Mouse (Mus musculus): ENCODE measurements around the gene E130308A19Rik.

E130308A19Rik gene

DNA sequence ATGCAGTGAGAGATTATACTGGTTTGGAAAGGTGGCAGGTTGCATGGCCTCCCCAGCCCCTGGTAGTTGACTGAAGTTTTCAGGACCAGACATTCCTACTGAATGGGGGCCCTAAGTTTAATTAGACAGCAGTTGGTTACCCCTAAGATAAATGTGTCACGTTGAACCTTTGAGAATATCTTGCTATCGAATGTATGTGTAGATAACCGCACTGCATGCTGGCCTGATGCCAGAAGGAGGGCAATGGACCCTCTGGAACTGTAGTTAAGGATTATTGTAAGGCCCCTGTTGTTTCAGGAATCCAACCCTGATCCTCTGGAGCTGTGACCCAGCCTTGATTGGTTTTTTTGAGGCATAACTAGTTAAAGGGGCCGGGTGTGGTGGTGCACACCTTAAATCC, 58.3 kb downstream of the E130308A19Rik start:
- no peak for DNase-seq

GRCm38 (mm10) chr4:59686716-59687115, 60.7 kb downstream of the E130308A19Rik start:
- DNase-seq, result no peak

- no peak for DNase-seq
These were observed 63.0 kb downstream of the E130308A19Rik start for GRCm38 (mm10) chr4:59689055-59689454.

DNA sequence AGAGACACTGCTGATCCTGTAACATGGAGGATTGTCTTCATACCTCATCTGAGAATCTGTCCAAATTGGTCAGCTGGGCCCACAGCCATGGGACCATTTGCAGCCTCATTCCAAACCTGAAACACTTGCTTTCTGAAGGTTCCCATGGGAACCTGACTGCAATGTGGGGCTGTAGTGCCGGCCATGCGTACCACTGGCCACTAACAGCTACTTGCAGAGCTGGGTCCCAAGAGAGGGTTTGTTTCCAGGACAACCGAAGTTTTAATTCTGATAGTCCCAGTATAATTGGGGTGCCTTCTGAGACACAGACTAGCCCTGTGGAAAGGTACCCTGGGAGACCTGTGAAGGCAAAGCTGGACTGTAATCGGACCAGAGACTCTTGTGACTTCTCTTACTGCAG, 64.1 kb downstream of the E130308A19Rik start:
- DNase-seq, result no peak

- no peak for DNase-seq
These were observed 70.8 kb downstream of the E130308A19Rik start for GRCm38 (mm10) chr4:59696846-59697245.

DNA sequence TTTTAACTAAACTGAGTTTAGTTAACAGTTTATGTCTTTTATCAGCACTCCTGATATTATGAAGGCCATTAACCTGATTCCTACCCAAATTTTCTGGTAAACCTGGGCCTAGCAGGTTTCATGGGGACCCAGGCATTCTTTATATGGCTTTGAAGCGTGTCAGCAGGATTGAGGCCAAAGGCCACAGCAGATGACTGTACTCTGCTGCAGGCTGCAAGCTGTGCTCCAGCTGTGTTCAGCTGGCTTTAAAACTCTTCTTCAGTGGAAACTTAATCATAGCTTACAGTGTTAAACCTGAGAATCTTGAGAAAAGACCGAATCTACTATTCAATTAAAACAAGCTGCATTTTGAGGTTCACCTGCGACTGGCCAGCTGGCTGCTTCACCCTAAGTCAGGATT, 71.9 kb downstream of the E130308A19Rik start:
- no peak for DNase-seq

- DNase-seq, result no peak
These were observed 73.2 kb downstream of the E130308A19Rik start for GRCm38 (mm10) chr4:59699014-59699792.

- no peak for DNase-seq
These were observed 83.3 kb downstream of the E130308A19Rik start for GRCm38 (mm10) chr4:59709321-59709720.

GRCm38 (mm10) chr4:59710736-59711389, 84.9 kb downstream of the E130308A19Rik start:
- no peak for DNase-seq

GRCm38 (mm10) chr4:59712451-59712850, 86.4 kb downstream of the E130308A19Rik start:
- DNase-seq, result no peak

DNA sequence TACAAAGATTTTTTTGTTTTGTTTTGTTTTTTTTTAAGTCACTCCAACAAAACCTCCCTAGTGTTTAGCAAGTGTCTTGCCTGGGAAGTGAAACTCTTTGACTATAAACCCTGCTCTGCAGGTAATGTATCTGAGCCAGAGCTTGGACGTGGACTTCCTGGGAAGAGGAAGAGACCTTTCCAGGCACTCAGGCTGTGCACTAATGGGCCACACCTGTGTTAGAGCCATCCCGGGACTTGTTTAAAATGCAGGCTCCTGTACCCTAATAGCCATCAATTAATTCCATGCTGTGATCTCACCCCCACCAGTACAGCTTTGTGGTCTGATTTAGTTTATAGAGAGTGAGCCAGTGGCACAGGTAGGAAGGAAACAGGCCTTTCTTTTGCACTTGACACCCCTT, 86.9 kb downstream of the E130308A19Rik start:
- no peak for DNase-seq

DNA sequence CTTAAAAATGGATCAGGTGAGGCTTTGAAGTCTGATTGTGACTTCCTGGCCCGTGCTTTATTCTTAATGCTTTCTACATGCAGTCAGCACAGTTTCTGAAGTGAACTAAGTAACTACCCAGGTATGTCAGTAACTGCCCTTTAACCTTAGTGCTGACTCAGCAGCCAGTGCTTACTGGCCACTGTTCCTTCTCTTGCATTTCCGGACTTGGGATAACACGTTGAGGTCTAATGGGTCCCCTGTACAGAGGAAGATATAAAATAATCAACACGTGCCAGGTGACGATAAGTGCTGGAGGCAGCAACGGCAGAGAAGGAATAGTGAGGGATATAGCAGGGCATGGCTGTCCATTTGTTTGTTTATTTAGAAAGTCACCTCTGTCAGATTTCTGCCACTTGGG, 88.5 kb downstream of the E130308A19Rik start:
- no peak for DNase-seq

DNA sequence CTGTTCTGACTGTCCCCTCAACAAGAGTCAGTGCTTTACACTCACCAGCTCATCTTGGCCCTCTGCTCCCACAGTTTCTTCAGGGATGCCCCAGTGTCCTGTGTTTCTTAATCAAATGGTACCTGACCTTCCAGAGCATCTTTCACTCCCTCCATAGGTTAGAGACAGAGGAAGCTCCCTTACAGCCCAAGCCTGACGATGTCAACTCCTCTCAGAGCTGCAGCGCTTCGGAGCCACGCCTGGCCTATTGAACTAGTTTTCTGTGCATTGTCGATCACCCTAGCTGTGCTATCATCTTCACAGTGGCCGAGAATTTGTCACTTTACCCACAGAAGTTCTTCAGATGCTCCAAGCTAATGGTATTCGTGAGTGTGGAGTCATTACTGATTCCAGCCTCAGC, 88.9 kb downstream of the E130308A19Rik start:
- DNase-seq, result no peak

- DNase-seq, result no peak
These were observed 89.5 kb downstream of the E130308A19Rik start for GRCm38 (mm10) chr4:59715531-59715930.

DNA sequence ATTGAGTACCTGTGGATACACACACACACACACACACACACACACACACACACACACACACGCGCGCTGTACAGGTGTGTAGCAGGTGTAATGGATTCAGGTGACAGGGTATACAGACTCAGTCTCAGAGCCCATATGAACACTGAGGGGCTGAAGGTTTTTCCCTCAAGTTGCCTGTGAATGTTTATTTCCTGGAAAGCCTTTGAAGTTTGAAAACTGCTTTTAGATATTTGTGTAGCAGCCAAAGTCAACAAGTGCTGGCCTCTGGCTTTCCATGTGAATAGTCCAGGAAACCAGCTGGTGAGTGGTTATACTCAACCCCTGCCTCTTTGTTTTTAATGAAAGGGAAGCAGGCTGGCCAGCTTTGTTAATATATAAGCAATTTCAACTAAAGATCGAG, 91.3 kb downstream of the E130308A19Rik start:
- no peak for DNase-seq

GRCm38 (mm10) chr4:59718542-59718941, 92.5 kb downstream of the E130308A19Rik start:
- DNase-seq, result no peak

DNA sequence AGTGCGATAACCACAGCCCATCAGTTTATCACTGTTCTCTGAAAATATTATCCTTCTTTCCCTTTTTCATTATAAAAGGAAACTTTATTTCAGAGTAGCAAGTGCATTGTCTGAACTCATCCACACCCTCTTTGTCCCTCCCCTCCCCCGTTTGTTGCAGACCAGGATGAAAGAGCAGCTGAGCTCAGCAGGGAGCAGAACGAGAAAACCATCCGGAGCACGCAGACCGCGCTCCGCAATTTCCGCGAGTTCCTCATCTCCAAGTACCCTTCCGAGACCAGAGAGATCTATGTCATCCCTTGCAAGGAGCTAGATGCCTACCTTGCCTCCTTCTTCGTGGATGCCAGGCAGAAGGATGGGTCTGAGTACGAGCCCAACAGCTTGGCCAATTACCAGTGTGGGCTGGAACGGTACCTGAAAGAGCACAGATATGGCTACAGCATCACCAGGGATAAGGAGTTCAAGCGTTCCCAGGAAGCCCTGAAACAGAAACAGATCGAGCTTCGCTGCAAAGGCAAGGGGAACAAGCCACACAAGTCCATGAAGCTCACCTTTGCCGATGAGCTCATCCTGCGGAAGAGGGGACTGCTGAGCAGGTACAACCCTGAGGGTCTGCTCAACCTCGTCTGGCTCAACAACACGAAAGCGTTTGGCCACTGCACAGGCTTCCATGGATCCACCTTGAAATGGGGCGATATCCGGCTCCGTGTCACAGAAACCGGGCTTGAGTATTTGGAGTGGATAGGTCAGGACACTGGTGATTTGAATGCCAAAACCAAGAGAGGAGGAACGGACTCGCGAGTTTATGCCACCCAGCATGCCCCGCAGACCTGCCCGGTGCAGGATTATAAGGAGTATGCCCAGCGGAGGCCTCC, 93.7 kb downstream of the E130308A19Rik start:
- no peak for DNase-seq

- DNase-seq, result no peak
These were observed 95.8 kb downstream of the E130308A19Rik start for GRCm38 (mm10) chr4:59721811-59722210.

DNA sequence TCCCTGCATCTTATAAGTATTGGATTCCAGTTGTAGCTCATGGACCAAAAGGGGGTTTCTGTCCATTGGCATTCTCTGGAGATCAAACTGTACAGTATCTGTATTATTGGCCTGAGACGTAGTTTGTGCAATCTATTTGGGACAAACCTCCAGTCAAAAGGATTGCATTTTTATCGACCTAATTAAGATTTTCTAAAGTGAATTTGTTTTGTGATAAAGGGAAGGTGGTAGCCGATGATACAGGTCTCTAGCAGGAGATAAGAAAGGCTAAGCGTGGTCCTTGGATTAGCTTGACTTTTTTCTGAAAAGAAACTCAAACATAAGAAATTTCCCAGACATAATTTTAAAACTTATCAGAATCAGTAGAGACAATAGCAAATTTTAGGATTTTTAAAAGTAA, 99.6 kb downstream of the E130308A19Rik start:
- DNase-seq, result no peak

DNA sequence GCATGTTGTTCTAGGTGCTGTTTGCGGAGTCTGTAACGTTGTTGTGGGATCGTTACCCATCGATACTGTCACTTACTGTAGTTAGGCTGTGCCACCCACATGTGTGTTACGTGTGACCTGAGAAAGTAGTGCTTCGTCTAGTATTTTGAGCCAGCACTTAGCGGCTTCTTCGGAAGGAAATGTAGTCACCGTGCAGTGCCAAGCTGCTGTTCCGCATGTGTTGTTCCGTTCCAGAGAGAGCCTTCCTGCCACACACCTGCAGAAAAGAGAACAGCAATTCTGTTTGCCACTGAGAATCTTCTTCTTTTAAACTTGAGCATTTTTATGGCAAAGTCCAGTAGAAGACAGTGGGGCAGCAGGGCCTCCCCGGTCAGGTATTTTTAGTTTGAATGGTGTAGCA, 100.5 kb downstream of the E130308A19Rik start:
- DNase-seq, result peak in 1 of 2 experiments; percentile 24

DNA sequence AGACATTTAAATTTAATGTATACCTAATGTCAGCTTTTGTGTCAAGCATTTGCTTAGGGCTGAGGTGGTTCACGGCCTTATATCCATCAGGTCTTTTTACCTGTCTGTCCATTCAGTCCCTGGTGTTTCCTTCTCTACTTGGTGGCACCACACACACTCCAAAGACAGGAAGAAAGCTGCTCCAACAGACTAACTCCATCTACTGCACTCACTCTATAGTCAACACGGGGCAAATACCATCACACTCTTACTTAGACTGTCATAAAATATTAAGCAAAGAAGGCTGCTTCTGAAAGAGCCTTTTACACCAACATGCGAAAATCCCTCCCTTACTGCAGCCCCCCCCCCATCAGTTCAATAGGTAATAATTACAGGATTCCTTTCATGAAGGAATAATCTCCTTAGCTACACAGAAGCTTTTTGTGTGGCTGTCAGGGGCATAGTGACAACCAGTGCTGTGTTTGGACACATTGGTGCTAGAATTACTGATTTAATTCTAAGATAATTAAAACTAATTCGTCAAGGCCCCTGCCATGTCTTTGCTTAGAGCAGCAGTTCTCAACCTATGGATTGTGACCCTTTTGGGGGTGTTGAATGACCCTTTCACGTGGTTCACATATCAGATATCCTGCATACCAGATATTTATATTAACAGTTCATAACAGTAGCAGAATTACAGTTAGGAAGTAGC, 101.3 kb downstream of the E130308A19Rik start:
- DNase-seq, result no peak

GRCm38 (mm10) chr4:59727878-59728261, 101.9 kb downstream of the E130308A19Rik start:
- no peak for DNase-seq

- no peak for DNase-seq
These were observed 102.8 kb downstream of the E130308A19Rik start for GRCm38 (mm10) chr4:59728839-59729238.
